Mouse (Mus musculus) myocyte (in vitro differentiated cells): ENCODE results near the gene Agmat. TPM values are rescaled to one million over a fixed set of nuclear protein-coding genes. Genes with fewer than 3 reads are reported as not detected.

Experiments used
- H3K27me3 ChIP-seq: one replicate; pipeline ENCODE4 v1.6.1; 2011; ENCODE audit not compliant: control insufficient read depth, insufficient read depth, insufficient read length
- H3K36me3 ChIP-seq: one replicate; pipeline ENCODE4 v1.6.1; 2011; ENCODE audit not compliant: control insufficient read depth, insufficient read depth
- H3K4me2 ChIP-seq: one replicate; pipeline ENCODE4 v1.6.1; 2011; ENCODE audit warnings: low read depth, control low read depth
- H3K4me3 ChIP-seq: one replicate; pipeline ENCODE4 v1.5.1; 2011; ENCODE audit warnings: mild to moderate bottlenecking, control low read depth, moderate library complexity
- H3K79me2 ChIP-seq: one replicate; pipeline ENCODE4 v1.6.1; 2011; ENCODE audit not compliant: control insufficient read depth, insufficient read depth
- H3ac ChIP-seq: one replicate; pipeline ENCODE4 v1.6.1; 2011; ENCODE audit not compliant: control insufficient read depth, insufficient read length
- CEBPB ChIP-seq: IDR thresholded peaks from 2 replicates; pipeline ENCODE4 v1.6.1; 2011; ENCODE audit warnings: mild to moderate bottlenecking, moderate library complexity; ENCODE audit not compliant: poor library complexity, insufficient read depth, severe bottlenecking
- E2F4 ChIP-seq: IDR thresholded peaks from one replicate; pipeline ENCODE4 v1.6.1; 2011; ENCODE audit warnings: mild to moderate bottlenecking, control low read depth, moderate library complexity; ENCODE audit not compliant: insufficient read depth
- MAX ChIP-seq: IDR thresholded peaks from one replicate; pipeline ENCODE4 v1.6.1; 2011; ENCODE audit warnings: low read depth, mild to moderate bottlenecking, control low read depth
- MYOD1 ChIP-seq, 3 experiments: IDR thresholded peaks; one replicate each; pipeline ENCODE4 v1.6.1; 2011; ENCODE audit warnings: control low read depth in 2 of 3, low read depth in 2 of 3, mild to moderate bottlenecking in 2 of 3, moderate library complexity in 1 of 3; ENCODE audit not compliant: insufficient read length in 2 of 3, control insufficient read depth in 1 of 3
- MYOG ChIP-seq, 3 experiments: IDR thresholded peaks; one replicate each; pipeline ENCODE4 v1.6.1; 2011; ENCODE audit warnings: control low read depth in 2 of 3, low read depth in 2 of 3, mild to moderate bottlenecking in 2 of 3; ENCODE audit not compliant: insufficient read length in 2 of 3, control insufficient read depth in 1 of 3, insufficient read depth in 1 of 3
- POLR2A ChIP-seq: IDR thresholded peaks from one replicate; pipeline ENCODE4 v1.6.1; 2011; ENCODE audit warnings: low read depth, mild to moderate bottlenecking, control low read depth, moderate library complexity; ENCODE audit not compliant: insufficient read length
- POLR2AphosphoS2 ChIP-seq: IDR thresholded peaks from one replicate; pipeline ENCODE4 v1.6.1; 2011; ENCODE audit warnings: low read depth, control low read depth; ENCODE audit not compliant: insufficient read length
- REST ChIP-seq: IDR thresholded peaks from one replicate; pipeline ENCODE4 v1.6.1; 2011; ENCODE audit warnings: mild to moderate bottlenecking, control low read depth, moderate library complexity; ENCODE audit not compliant: insufficient read depth, insufficient read length
- SRF ChIP-seq: IDR thresholded peaks from one replicate; pipeline ENCODE4 v1.6.1; 2011; ENCODE audit warnings: low read depth; ENCODE audit not compliant: control insufficient read depth, insufficient read length
- TCF12 ChIP-seq: IDR thresholded peaks from one replicate; pipeline ENCODE4 v1.6.1; 2011; ENCODE audit warnings: mild to moderate bottlenecking, control low read depth; ENCODE audit not compliant: poor library complexity, insufficient read depth, severe bottlenecking
- TCF3 ChIP-seq: IDR thresholded peaks from one replicate; pipeline ENCODE4 v1.6.1; 2011; ENCODE audit warnings: low read depth, control low read depth; ENCODE audit not compliant: insufficient read length
- USF1 ChIP-seq: IDR thresholded peaks from one replicate; pipeline ENCODE4 v1.6.1; 2011; ENCODE audit warnings: low read depth, mild to moderate bottlenecking, control low read depth, moderate library complexity
- polyA plus RNA-seq: library from polyadenylated mRNA; unstranded; fragments of >200 nt; fragmentation: generic; extraction: Trizol; gene quantifications from one replicate; pipeline ENCODE4 v1.2.1, GENCODE M21; 2012; ENCODE audit warnings: missing spikeins

Agmat gene
- polyA plus RNA-seq, 1 experiment: 0.72 TPM

GRCm38 (mm10) chr4:141793282-141794151 is 47.0 kb downstream of the Agmat start, which contains the start of gene Casp9:
TSS of gene Casp9 (plus strand) at chr4:141793612.
- Histone ChIP-seq H3ac (peak within 1 kb of the TSS; percentile 88), H3K4me3 (peak within 1 kb of the TSS; percentile 46), H3K36me3 (no peaks in the 10 kb centered on the region), H3K79me2 (peaks cover 14% of the 10 kb centered on the region), H3K4me2 (peak within 1 kb of the TSS; percentile 74), H3K27me3 (no peaks in the 10 kb centered on the region)
- TF ChIP-seq MYOG (IDR thresholded peaks at IDR 0.05; ENCODE audit: control insufficient read depth in 1 of 3, insufficient read depth in 1 of 3, insufficient read length in 2 of 3, low read depth in 2 of 3) (peak in 1 of 3 experiments; percentile 30), SRF (peak; percentile 16), REST (no peak), TCF3 (no peak), MAX (no peak), MYOD1 (IDR thresholded peaks at IDR 0.05; ENCODE audit: control insufficient read depth in 1 of 3, insufficient read length in 2 of 3, low read depth in 2 of 3) (no peak), USF1 (no peak), TCF12 (no peak), POLR2A (peak; percentile 88), CEBPB (no peak), POLR2AphosphoS2 (peak; percentile 89), E2F4 (no peak)

- Histone ChIP-seq H3ac (peak overlapping the region; percentile 88), H3K27me3 (no peaks in the 10 kb centered on the region), H3K79me2 (peaks cover 14% of the 10 kb centered on the region), H3K36me3 (no peaks in the 10 kb centered on the region), H3K4me3 (peak overlapping the region; percentile 46), H3K4me2 (peak overlapping the region; percentile 68)
- no peak for TF ChIP-seq CEBPB
- TF ChIP-seq SRF: no peak
- no peak for TF ChIP-seq TCF3
- TF ChIP-seq MYOD1 (IDR thresholded peaks at IDR 0.05; ENCODE audit: control insufficient read depth in 1 of 3, insufficient read length in 2 of 3, low read depth in 2 of 3): no peak
- no peak for TF ChIP-seq USF1
- TF ChIP-seq E2F4: no peak
- no peak for TF ChIP-seq MYOG (IDR thresholded peaks at IDR 0.05; ENCODE audit: control insufficient read depth in 1 of 3, insufficient read depth in 1 of 3, insufficient read length in 2 of 3, low read depth in 2 of 3)
- no peak for TF ChIP-seq TCF12
- TF ChIP-seq MAX: no peak
Measured at GRCm38 (mm10) chr4:141794152-141794535, 47.7 kb downstream of the Agmat start.

- TF ChIP-seq E2F4 (no peak), TCF12 (no peak), TCF3 (no peak), USF1 (no peak)
- Histone ChIP-seq H3K79me2 (peaks cover 11% of the 10 kb centered on the region), H3K4me3 (no peak overlapping the region), H3K36me3 (no peaks in the 10 kb centered on the region), H3K27me3 (no peaks in the 10 kb centered on the region), H3ac (no peak overlapping the region), H3K4me2 (no peak overlapping the region)
Measured at GRCm38 (mm10) chr4:141796356-141796755, 49.9 kb downstream of the Agmat start.

GRCm38 (mm10) chr4:141796954-141797353 is 50.5 kb downstream of the Agmat start:
- H3ac ChIP-seq: no peak overlapping the region
- H3K4me3 ChIP-seq: no peak overlapping the region
- H3K36me3 ChIP-seq: no peaks in the 10 kb centered on the region
- no peak overlapping the region for H3K4me2 ChIP-seq
- no peaks in the 10 kb centered on the region for H3K27me3 ChIP-seq
- TF ChIP-seq USF1: no peak
- TF ChIP-seq POLR2AphosphoS2: no peak
- no peak for TF ChIP-seq TCF3
- no peak for TF ChIP-seq MYOD1 (IDR thresholded peaks at IDR 0.05; ENCODE audit: control insufficient read depth in 1 of 3, insufficient read length in 2 of 3, low read depth in 2 of 3)
- TF ChIP-seq REST: no peak
- no peak for TF ChIP-seq SRF
- TF ChIP-seq MYOG (IDR thresholded peaks at IDR 0.05; ENCODE audit: control insufficient read depth in 1 of 3, insufficient read depth in 1 of 3, insufficient read length in 2 of 3, low read depth in 2 of 3): no peak
- TF ChIP-seq E2F4: no peak
- TF ChIP-seq TCF12: no peak
- TF ChIP-seq CEBPB: no peak
- no peak for TF ChIP-seq MAX
- TF ChIP-seq POLR2A: no peak
- peaks cover 11% of the 10 kb centered on the region for H3K79me2 ChIP-seq
